Mouse (Mus musculus) hindbrain, embryonic 15.5 days (tissue): ENCODE measurements around the gene Maml3. TPM values are rescaled to one million over a fixed set of nuclear protein-coding genes. Genes with fewer than 3 reads are reported as not detected.

Source experiments
- ATAC-seq: fragments of 200-750 bp; cut with Nextera tagmentation; 2 replicates; pipeline ENCODE4 v1.8.0; 2017; ENCODE audit warnings: low read depth, moderate number of reproducible peaks, moderate TSS enrichment; ENCODE audit not compliant: low FRiP score
- H3K27ac ChIP-seq: fragments of 300-500 bp; sonication (generic); replicated peaks from 2 replicates; pipeline ENCODE4 v1.5.1; 2015; ENCODE audit warnings: mild to moderate bottlenecking, inconsistent platforms
- H3K27me3 ChIP-seq: fragments of 300-500 bp; sonication (generic); 2 replicates; pipeline ENCODE4 v1.6.1; 2015; ENCODE audit warnings: control low read depth, inconsistent platforms
- H3K36me3 ChIP-seq: fragments of 300-500 bp; sonication (generic); 2 replicates; pipeline ENCODE4 v1.6.1; 2015; ENCODE audit warnings: control low read depth, inconsistent platforms
- H3K4me1 ChIP-seq: fragments of 300-500 bp; sonication (generic); replicated peaks from 2 replicates; pipeline ENCODE4 v1.6.1; 2015; ENCODE audit warnings: control low read depth, inconsistent platforms
- H3K4me2 ChIP-seq: fragments of 300-500 bp; sonication (generic); 2 replicates; pipeline ENCODE4 v1.6.1; 2015; ENCODE audit warnings: moderate library complexity, mild to moderate bottlenecking, inconsistent platforms
- H3K4me3 ChIP-seq: fragments of 300-500 bp; sonication (generic); 2 replicates; pipeline ENCODE4 v1.5.1; 2015; ENCODE audit warnings: mild to moderate bottlenecking, inconsistent platforms
- H3K9ac ChIP-seq: fragments of 300-500 bp; sonication (generic); 2 replicates; pipeline ENCODE4 v1.6.1; 2015; ENCODE audit warnings: inconsistent platforms
- H3K9me3 ChIP-seq: fragments of 300-500 bp; sonication (generic); 2 replicates; pipeline ENCODE4 v1.6.1; 2016; ENCODE audit warnings: control low read depth, inconsistent platforms
- WGBS: fragments of 180-500 bp; shearing (Covaris S2); methylation state at CpG from one replicate; pipeline ENCODE4 v1.1.7; 2015; 5-methylcytosine and 5-hydroxymethylcytosine counted together
- polyA plus RNA-seq: library from polyadenylated mRNA; unstranded; fragments of >200 nt; fragmentation: Nextera tagmentation; extraction: Ambion mirVana; gene quantifications from 2 replicates; pipeline ENCODE4 v1.2.1, GENCODE M21; 2015

Gene Maml3
- polyA plus RNA-seq, 1 experiment from 2014 or later, result 7.8 TPM

DNA sequence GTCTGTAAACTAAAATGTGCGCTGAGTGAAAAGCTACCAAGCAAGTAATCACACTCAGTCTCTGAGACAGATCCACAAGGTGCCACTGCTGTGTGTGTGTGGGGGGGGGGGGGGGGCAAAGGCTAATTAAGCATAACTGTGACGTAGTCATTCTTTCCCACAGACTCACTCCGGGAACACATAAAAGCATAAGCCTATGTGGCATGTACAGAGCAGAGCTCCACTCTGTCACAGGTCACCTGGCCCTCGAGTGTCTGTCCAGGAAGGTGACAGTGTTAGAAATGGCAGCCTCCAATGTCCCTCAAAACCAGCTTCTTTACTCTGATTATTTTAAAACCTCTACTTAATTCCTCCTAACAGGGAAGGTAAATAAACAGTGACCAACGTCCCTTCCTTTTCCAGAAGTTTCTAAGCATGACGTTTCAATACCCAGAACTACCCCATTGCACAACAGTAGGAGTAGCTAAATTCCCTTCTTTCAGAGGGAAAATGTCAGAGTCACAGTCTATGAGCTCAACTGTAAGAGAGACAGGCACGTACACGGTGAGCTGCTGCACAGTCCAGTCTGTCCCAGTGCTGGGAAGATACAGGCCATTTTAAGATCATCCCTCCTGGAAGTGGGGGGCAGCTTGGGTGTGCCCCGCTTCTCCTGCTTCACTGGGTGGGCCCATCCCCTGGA lies 93.7 kb downstream of the Maml3 start:
- H3K36me3 ChIP-seq, result no peaks in the 10 kb centered on the region
- peaks cover 32% of the 10 kb centered on the region for H3K4me1 ChIP-seq
- 56% methylated on average over 9 of the region's 9 CpGs for WGBS
- no peak overlapping the region for H3K27ac ChIP-seq
- no peak overlapping the region for H3K9ac ChIP-seq
- H3K4me3 ChIP-seq, result no peak overlapping the region
- no peaks in the 10 kb centered on the region for H3K9me3 ChIP-seq
- H3K4me2 ChIP-seq, result no peak overlapping the region
- no peak for ATAC-seq
- H3K27me3 ChIP-seq, result no peaks in the 10 kb centered on the region

DNA sequence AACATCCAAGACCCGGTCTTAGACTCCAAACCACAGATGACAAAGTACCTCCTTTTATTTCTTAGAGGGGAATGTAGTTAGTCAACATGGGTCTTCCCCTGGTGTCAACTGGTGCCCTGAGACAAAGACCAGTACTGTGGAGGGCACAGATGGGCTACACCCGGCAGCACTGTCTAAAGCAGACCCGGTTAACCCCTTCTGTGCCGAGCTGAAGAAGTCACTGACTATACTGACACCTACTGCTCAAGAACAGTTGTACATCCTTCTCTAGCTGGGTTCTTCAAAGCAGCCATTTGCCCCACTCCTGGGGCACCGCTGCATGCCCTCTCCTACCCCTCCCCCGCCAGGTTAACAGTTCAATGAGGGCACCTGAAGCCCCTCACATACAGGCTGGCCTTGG lies 95.6 kb downstream of the Maml3 start:
- Histone ChIP-seq H3K4me2 (peak overlapping the region; percentile 27; the same call in 1 of the 2 replicates), H3K27me3 (no peaks in the 10 kb centered on the region), H3K9ac (no peak overlapping the region), H3K4me3 (no peak overlapping the region), H3K4me1 (peaks cover 37% of the 10 kb centered on the region), H3K36me3 (no peaks in the 10 kb centered on the region), H3K27ac (peak overlapping the region; percentile 67), H3K9me3 (no peaks in the 10 kb centered on the region)
- WGBS, result 17% methylated on average over 6 of the region's 6 CpGs
- peak; percentile 65 for ATAC-seq

DNA sequence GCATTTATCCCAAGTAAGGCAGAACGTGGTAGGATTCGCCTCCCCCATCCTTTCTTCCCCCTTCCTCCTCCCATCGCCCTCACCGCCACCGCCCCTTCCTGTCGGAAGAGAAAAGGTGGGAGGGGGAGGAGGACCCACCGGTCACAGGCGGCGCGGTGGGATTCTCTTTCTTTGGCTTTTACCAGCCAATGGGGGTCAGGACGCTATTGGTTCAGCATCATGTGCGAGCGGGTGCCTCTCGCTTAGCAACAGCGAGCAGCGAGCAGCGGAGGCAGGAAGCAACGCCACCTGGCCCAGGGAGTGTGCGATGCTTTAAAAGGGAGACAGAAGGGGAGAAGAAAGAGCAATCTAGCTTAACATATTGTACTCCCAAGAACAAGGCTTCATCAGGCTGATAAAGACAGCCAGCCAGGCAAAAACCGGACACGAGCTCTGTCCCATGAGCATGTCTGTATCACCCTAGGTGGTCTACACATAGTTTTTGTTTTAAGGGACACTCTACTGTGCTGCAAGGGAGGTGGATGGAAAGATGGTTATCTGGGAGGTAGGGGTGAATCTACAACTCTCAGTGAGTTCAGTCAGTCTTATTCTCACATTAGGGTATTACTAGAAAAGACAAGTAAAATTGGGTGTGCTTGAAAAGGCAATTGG lies 97.1 kb downstream of the Maml3 start:
- ATAC-seq, result peak; percentile 93
- H3K27ac ChIP-seq, result peak overlapping the region; percentile 95
- peak overlapping the region; percentile 41 for H3K9ac ChIP-seq
- peak overlapping the region; percentile 63 for H3K4me2 ChIP-seq
- H3K36me3 ChIP-seq, result no peaks in the 10 kb centered on the region
- H3K4me3 ChIP-seq, result peak overlapping the region; percentile 32
- no peaks in the 10 kb centered on the region for H3K9me3 ChIP-seq
- no peaks in the 10 kb centered on the region for H3K27me3 ChIP-seq
- peaks cover 37% of the 10 kb centered on the region for H3K4me1 ChIP-seq
- WGBS, result 0% methylated on average over 18 of the region's 21 CpGs

- H3K9ac ChIP-seq, result peak overlapping the region; percentile 41
- no peaks in the 10 kb centered on the region for H3K36me3 ChIP-seq
- WGBS, result 31% methylated on average over 9 of the region's 9 CpGs
- ATAC-seq, result no peak
- H3K4me2 ChIP-seq, result peak overlapping the region; percentile 63
- H3K4me3 ChIP-seq, result peak overlapping the region; percentile 32; the same call in 1 of the 2 replicates
- peak overlapping the region; percentile 95 for H3K27ac ChIP-seq
- peaks cover 37% of the 10 kb centered on the region for H3K4me1 ChIP-seq
- no peaks in the 10 kb centered on the region for H3K27me3 ChIP-seq
- no peaks in the 10 kb centered on the region for H3K9me3 ChIP-seq
These were observed 98.0 kb downstream of the Maml3 start for GRCm38 (mm10) chr3:52006721-52007330.

GRCm38 (mm10) chr3:52003663-52004062 lies 101.2 kb downstream of the Maml3 start:
- H3K27ac ChIP-seq, result no peak overlapping the region
- peaks cover 26% of the 10 kb centered on the region for H3K4me1 ChIP-seq
- no peak for ATAC-seq
- WGBS, result 88% methylated on average over 6 of the region's 6 CpGs
- H3K9ac ChIP-seq, result no peak overlapping the region
- H3K9me3 ChIP-seq, result no peaks in the 10 kb centered on the region
- no peak overlapping the region for H3K4me2 ChIP-seq
- no peaks in the 10 kb centered on the region for H3K36me3 ChIP-seq
- H3K4me3 ChIP-seq, result no peak overlapping the region
- no peaks in the 10 kb centered on the region for H3K27me3 ChIP-seq

- H3K36me3 ChIP-seq, result no peaks in the 10 kb centered on the region
- H3K9ac ChIP-seq, result no peak overlapping the region
- no peak overlapping the region for H3K4me2 ChIP-seq
- WGBS, result 38% methylated on average over 9 of the region's 9 CpGs
- H3K27me3 ChIP-seq, result no peaks in the 10 kb centered on the region
- H3K4me1 ChIP-seq, result peaks cover 18% of the 10 kb centered on the region
- no peak overlapping the region for H3K4me3 ChIP-seq
- no peaks in the 10 kb centered on the region for H3K9me3 ChIP-seq
- no peak overlapping the region for H3K27ac ChIP-seq
- ATAC-seq, result no peak
These were observed 103.4 kb downstream of the Maml3 start for GRCm38 (mm10) chr3:52001518-52001895.

DNA sequence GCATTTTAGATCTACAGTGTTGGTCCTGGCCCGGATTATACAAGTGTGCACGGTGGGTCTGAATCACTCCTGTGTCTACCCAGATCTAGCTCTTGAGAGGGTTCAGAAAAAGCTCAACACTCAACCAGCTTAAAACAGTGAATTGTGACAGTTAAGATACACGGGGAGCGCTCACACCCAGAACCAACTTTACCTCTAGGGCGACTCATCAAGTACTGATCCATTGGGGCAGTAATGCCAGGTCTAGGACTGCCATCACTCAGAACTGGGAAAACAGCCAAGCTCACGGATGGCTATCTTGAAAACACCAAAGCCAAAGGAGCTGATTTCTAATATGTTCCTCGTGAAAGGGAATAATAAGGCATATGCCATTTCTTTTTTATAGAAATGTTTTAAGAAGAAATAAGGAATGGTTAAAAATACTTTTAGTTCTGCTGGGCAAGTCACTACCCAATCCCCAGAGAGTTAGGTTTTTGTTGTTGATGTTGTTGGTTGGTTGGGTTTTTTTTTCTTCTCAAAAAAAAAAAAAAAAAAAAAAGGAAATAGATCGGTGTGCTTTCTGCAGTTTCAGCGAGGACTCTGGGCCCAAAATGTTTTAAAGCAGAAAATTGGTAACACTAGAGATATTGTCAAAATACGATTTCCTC lies 103.9 kb downstream of the Maml3 start:
- ATAC-seq, result no peak
- Histone ChIP-seq H3K27ac (no peak overlapping the region), H3K4me1 (peaks cover 13% of the 10 kb centered on the region), H3K27me3 (no peaks in the 10 kb centered on the region), H3K36me3 (no peaks in the 10 kb centered on the region), H3K4me3 (no peak overlapping the region), H3K9me3 (no peaks in the 10 kb centered on the region), H3K9ac (no peak overlapping the region), H3K4me2 (no peak overlapping the region)
- 80% methylated on average over 10 of the region's 10 CpGs for WGBS

DNA sequence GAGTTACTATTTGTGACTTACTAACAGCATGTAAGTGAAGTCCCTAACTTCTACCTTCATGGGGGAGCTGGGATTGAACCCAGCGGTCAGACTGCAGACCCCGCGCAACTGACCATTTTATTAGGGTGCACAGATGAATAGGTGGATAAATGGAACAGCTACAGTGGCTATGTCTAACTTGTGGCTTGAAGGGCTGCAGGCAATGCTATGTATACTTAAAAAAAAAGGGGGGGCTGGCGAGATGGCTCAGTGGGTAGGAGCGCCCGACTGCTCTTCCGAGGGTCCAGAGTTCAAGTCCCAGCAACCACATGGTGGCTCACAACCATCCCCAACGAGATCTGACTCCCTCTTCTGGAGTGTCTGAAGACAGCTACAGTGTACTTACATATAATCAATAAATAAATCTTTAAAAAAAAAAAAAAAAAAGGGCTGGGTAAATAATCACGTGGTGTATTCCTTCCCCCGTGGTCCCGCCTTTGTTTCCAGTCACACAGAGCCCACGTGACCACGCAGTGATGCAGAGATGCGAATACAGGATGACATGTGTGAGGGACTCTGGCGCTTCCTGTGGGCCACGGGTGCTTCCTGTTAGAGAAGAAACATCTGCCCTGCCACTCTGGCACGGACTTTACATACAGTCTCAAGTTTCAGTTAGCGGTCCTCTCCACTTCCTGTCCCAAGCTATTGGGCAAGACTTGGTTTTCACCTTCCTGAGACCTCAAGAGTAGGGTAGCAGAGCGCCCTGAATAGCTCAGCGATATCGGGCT lies 105.0 kb downstream of the Maml3 start:
- no peak overlapping the region for H3K4me2 ChIP-seq
- H3K9ac ChIP-seq, result no peak overlapping the region
- H3K36me3 ChIP-seq, result no peaks in the 10 kb centered on the region
- no peak overlapping the region for H3K4me3 ChIP-seq
- 91% methylated on average over 21 of the region's 21 CpGs for WGBS
- H3K9me3 ChIP-seq, result no peaks in the 10 kb centered on the region
- H3K27ac ChIP-seq, result no peak overlapping the region
- ATAC-seq, result no peak
- H3K27me3 ChIP-seq, result no peaks in the 10 kb centered on the region
- H3K4me1 ChIP-seq, result peaks cover 9% of the 10 kb centered on the region; the same call in 1 of the 2 replicates

DNA sequence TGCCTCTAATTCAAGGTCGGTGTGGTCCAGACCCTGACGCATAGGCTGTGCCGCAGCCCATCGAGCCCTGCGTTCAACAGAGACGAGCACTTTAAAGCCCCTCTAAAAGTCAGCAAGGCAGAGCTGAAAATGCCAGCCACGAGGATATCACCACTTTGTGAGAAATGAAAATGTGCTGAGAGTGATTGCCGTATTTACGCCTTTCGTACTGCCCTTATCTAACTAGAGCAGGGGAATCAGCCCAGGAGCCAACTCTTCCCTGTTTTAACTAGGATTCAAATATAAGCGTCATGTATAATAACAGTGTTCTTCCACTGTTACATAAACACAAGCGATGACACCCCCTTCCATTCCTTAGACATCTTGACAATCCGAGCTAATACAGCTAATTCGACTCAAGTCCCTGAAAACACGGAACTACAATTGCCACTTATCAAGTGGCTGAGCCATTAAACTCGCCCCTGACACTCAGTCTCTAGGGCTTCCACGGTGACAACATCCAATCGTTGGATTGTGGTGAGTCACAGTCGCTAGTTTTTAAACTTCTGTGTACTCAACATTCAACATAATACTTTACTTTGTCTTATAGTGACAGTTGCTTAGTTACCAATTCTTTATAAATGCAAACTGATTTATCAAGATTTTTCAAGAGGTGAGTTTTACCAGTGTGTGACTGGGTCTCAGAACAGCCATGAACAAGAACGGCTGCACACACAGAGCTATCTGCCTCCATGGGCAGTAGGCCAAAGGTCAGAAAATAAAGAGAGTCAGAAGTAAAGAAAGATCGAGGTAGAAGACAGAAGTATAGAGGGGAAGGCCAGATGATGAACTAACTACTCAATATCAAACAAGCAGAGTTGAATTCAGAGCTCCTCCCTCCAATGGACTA lies 106.1 kb downstream of the Maml3 start:
- Histone ChIP-seq H3K4me2 (no peak overlapping the region), H3K27me3 (no peaks in the 10 kb centered on the region), H3K27ac (no peak overlapping the region), H3K9ac (no peak overlapping the region), H3K36me3 (no peaks in the 10 kb centered on the region), H3K9me3 (no peaks in the 10 kb centered on the region), H3K4me1 (peaks cover 9% of the 10 kb centered on the region; the same call in 1 of the 2 replicates), H3K4me3 (no peak overlapping the region)
- 61% methylated on average over 21 of the region's 21 CpGs for WGBS
- ATAC-seq, result no peak

DNA sequence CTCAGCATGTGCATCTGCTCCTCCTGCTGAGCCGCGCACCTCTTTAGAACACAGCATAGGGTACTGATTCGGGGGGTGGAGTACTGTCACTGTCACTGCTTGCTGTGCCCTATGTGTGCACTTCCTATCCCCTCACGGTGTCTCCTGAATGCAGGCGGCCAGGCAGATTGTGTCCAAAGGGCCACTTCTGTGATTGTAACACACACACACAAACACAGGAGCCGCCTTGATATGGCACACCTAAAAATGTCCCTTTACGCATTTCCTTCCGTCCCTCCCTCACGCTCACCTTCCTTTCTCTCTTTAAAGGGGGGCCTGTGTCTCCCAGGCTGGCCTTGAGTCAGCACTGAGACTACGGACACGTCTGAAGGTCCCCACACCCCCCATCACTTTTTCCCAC lies 107.3 kb downstream of the Maml3 start:
- no peaks in the 10 kb centered on the region for H3K36me3 ChIP-seq
- H3K27ac ChIP-seq, result no peak overlapping the region
- no peak for ATAC-seq
- no peaks in the 10 kb centered on the region for H3K9me3 ChIP-seq
- peaks cover 9% of the 10 kb centered on the region; the same call in 1 of the 2 replicates for H3K4me1 ChIP-seq
- 85% methylated on average over 11 of the region's 11 CpGs for WGBS
- H3K9ac ChIP-seq, result no peak overlapping the region
- H3K27me3 ChIP-seq, result no peaks in the 10 kb centered on the region
- no peak overlapping the region for H3K4me3 ChIP-seq
- no peak overlapping the region for H3K4me2 ChIP-seq

DNA sequence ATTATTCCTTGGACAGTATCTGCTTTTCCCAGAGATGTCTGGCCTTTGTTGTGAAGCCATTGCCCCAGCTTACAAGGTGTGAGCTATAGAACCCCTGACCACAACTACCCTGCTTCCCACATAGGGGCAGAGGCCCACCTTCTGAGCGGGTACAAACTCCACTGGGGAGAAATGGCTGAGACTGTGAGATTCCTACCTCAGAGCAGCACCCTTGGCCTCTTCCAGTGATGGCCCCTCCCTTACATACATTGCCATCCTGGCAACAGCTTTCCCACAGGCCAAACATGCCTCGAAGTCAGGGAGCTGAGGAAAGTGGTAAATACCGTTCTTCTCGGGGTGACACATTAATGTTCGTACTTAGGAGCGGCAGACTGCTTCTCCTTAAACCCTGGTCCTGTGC lies 118.4 kb downstream of the Maml3 start:
- H3K4me2 ChIP-seq, result no peak overlapping the region
- peaks cover 10% of the 10 kb centered on the region; the same call in 1 of the 2 replicates for H3K4me1 ChIP-seq
- no peak overlapping the region for H3K4me3 ChIP-seq
- no peaks in the 10 kb centered on the region for H3K36me3 ChIP-seq
- no peak overlapping the region for H3K9ac ChIP-seq
- no peaks in the 10 kb centered on the region for H3K27me3 ChIP-seq
- WGBS, result 60% methylated on average over 6 of the region's 6 CpGs
- peak; percentile 36; the same call in 1 of the 2 replicates for ATAC-seq
- no peaks in the 10 kb centered on the region for H3K9me3 ChIP-seq
- no peak overlapping the region for H3K27ac ChIP-seq
